Mouse (Mus musculus) left cerebral cortex, adult 8-10 months (tissue): ENCODE results near the gene Gabrb1. TPM values are rescaled to one million over a fixed set of nuclear protein-coding genes. Genes with fewer than 3 reads are reported as not detected.

ENCODE experiments used
- DNase-seq, 2 experiments: peaks; one replicate each; pipeline ENCODE4 v3.0.0; 2022; ENCODE audit warnings: low spot score in 2 of 2
- total RNA-seq, 4 experiments: library from RNA; stranded (reverse); gene quantifications; 2 replicates each; pipeline ENCODE4 v1.2.4; 2022

Gene Gabrb1
- total RNA-seq, 4 experiments from 2014 or later, result 82.8 to 100 (median 89.7) TPM

DNA sequence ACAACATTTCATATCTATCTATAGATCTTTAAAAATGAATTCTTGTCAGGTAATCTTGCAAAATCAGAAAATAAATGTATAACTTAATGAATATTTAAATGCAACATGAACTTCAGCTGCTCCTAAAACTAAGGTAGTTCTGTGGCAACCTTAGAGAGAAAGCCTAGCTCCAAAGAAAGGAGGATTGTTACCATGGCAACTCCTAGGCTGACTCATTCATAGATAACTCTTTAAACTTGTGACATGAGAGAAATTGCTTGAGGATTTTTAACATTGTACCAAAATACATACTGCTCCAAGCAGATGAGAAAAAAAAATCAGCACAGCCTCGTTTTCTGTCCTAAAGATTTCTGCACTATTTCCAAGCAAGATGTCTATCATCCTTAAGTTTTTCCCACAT, 171.1 kb downstream of the Gabrb1 start:
- peak in 1 of 2 experiments; percentile 23 for DNase-seq

- no peak for DNase-seq
Measured at GRCm38 (mm10) chr5:71830342-71830741, 172.4 kb downstream of the Gabrb1 start.

DNA sequence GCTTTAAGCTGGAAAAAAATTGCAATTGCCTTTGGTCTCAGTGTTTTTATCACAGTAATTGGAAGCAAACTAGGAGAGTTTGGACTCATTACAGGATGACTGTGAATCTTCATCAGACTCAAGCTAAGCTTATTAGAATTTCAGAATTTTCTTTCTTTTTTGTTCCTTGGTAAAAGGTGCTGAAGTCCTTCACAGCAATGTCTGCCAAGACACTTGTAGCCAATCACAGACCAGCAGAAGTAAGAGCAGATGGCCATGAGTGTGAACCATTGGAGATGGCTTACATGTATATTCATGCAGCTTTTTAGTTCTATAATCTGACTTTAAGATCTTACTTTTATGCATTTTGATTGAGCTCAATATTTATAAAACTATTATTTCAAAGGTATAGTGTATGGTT, 184.3 kb downstream of the Gabrb1 start:
- no peak for DNase-seq

- DNase-seq, result peak in 1 of 2 experiments; percentile 8
Measured at GRCm38 (mm10) chr5:71898214-71898613, 240.3 kb downstream of the Gabrb1 start.

DNA sequence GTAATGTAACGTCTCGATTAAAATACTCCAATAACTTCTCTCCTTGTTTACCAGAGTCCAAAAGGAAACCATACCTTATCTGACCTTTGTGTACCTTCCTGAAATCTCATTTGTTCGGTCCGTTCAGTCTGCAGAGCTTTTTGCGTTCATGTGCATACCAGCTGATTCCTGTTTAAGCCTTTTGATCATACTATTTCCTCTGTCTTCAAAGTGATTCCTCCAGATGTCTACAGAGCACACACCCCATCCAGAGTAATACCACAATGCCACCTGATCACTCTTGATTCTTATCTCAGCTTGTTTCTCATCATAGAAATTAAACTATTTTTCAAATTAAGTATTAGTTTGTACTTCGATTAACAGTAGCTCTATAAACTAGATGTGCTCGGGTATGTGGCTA, 245.5 kb downstream of the Gabrb1 start:
- DNase-seq, result no peak

- DNase-seq, result no peak
Measured at GRCm38 (mm10) chr5:71914028-71914427, 256.1 kb downstream of the Gabrb1 start.

- DNase-seq, result no peak
Measured at GRCm38 (mm10) chr5:71915711-71916110, 257.8 kb downstream of the Gabrb1 start.

DNA sequence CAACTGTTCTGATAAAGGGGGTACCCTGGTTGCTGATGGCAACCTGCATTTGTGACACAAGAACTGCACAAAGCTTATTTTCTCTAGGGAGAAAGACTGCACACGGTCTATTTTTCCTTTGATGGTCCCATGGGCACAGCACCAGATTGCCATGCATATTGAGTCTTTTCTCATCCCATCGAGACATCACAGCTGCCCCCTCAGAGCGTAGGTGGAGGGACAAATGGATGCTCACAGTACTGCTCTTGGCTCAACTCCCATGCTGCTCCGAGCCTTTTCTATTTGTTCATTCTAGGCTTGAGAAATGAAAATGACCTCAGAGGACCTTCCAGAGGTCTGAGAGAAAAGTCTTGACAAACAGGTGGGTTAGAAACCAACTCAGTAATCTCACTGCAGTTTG, 259.3 kb downstream of the Gabrb1 start:
- DNase-seq, result peak; percentile 18 to 89

DNA sequence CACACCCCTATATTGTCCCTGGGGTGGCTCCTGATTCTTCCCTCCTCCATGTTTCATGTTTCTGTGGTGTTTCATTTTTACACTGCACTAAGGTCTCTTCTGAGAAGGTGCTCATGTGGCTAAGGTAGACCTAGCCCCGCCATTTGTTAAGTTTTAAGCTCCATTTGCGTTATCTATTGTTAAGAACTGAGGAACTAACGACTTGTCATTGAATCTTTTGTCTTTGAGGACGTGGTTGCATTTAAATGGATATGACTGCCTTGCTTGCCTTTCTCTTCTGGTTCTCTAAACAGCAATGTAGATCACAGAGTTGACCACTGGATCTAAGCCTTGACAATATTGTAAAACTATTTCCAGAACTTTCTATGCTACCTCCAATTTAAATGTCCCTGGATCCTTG, 265.7 kb downstream of the Gabrb1 start:
- no peak for DNase-seq

DNA sequence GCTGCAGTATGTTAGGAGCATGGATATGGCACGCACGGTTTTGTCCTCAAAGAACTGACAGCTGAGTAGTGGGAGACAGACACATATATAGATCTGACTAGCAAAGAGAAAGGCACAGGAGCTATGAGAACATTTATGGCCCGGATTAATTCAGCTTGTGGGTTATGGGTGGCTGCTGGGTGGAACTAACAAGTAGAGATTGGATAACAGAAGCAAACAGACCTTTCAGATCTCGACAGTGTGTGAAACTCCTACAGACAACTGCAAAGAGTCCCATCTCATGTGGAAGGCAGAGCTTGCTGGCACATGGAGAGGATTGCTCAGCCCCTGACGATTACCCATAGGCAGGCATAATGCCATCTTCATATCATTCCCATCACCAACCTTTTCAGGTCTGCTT, 268.4 kb downstream of the Gabrb1 start:
- peak in 1 of 2 experiments; percentile 29 for DNase-seq

- DNase-seq, result no peak
Measured at GRCm38 (mm10) chr5:71930036-71930435, 272.1 kb downstream of the Gabrb1 start.

GRCm38 (mm10) chr5:71951398-71951797, 293.5 kb downstream of the Gabrb1 start:
- no peak for DNase-seq

DNA sequence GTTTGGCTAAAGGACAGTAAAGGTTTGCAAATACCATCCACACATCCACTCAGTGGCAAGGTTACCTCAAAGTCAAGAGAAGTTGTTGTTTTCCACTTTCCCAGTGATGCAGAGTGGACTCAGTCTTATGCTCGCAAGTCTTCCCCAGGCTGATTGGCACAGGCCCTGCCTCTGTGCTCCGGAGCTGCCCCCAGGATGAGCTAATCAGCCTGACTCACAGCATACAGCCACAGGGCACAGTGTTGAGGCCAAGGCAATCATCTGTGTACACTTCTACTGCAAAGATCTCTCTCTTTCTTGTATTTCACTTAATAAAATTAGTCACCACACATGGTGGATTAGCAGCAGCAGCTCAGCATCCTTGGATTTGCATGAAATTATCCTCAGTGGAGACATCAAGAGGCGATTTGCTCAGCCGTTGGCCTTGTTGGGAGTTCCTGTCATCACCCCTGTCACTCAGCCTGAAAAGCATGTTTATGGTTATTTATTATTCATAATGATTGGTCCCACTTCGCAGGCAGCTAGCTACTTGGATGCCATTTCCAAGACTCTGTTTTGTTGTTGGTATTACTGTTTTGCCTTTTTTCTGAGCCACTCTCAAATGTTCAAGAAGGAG, 297.3 kb downstream of the Gabrb1 start:
- no peak for DNase-seq

DNA sequence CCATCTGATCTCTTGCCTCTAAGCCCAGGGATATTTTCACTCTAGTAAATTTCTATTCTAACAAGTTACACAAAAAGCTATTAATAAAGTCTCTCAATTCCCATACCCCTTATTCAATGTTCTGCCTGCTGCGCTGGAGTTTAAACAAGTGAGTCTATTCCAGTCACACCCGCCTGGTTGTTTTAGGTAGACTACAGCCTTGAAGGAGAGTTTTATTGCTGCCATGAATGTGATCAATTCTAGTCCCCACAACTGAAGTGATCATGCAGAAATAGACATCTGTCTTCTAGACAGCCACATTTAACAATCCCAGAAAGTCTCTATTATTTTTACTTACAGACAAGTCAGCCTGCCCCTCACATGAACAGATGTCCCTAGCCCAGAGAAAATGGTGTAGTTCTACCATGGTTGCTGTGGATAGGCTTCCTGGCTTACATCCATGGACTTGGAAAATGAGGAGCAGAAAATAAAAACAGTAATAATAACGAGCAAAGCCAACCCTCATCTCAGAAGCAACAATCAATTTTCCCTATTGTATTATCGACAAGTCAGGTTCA, 307.0 kb downstream of the Gabrb1 start:
- DNase-seq, result no peak

GRCm38 (mm10) chr5:71965529-71965928, 307.6 kb downstream of the Gabrb1 start:
- no peak for DNase-seq

DNA sequence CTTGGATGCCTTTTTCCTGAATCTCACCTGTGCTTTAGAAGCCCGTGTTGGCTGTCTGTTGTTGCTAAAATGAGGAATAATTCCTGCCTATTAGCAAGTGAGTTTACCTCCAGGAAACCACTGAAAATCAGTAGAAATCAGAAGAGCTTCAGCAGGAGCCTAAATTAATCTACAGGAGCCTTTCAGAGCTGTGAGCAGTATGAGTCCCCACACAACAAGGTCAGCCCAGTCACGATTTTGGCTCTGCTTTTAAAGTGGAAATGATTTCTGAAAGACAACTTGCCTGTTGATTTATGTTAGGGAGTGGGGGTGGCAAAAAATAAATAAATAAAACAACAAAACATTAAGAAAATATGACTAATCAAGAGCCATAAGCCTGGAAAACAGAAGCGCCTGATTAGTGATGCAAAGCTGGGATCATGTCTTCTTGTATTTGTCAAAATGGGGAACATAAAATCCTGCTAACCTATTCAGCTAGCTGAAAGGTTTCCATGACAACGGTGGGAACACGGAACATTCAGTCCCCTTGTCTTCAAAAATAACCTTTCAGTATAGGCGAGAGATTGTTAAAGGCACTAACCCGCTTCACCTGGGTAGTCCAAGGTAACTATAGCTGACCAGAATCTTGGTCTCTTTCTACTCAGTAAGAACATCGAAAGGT, 312.4 kb downstream of the Gabrb1 start:
- DNase-seq, result no peak

DNA sequence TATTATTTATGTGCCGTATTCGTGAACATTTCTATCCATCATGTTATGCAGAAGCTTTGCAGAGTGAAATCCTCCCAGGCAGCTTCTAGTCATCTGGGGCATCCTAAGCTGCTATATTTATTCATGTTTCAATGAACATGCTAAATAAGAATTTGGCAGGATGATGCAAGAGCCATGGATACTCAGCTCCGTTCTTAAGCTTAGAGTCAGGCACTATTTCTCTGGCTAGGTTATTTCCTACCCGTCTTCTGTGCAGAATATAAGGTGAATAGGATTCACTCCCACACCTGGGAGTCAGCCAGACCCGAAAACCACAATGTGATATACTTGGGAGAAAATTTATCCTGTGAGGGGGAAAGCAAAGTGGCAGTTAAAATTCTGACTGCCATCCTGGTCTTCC, 314.9 kb downstream of the Gabrb1 start:
- peak in 1 of 2 experiments; percentile 46 for DNase-seq

- no peak for DNase-seq
Measured at GRCm38 (mm10) chr5:71976133-71976532, 318.2 kb downstream of the Gabrb1 start.

GRCm38 (mm10) chr5:71976571-71977061, 318.7 kb downstream of the Gabrb1 start:
- peak in 1 of 2 experiments; percentile 73 for DNase-seq

DNA sequence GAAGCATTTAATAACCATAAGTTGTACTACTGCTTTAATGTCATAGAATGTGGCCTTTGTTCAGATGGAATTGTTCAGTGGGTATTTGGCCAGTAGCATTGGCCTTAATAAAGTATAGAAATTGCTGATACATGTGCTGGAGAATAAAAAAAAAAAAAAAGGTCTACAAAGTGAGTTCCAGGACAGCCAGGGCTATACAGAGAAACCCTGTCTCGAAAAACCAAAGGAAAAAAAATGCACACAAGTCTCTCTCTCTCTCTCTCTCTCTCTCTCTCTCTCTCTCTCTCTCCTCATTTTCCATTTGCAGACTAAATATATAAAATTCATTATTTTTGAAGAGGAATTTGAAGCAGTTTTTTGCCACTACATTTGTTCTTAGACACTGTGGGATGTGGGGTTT, 328.6 kb downstream of the Gabrb1 start:
- no peak for DNase-seq

DNA sequence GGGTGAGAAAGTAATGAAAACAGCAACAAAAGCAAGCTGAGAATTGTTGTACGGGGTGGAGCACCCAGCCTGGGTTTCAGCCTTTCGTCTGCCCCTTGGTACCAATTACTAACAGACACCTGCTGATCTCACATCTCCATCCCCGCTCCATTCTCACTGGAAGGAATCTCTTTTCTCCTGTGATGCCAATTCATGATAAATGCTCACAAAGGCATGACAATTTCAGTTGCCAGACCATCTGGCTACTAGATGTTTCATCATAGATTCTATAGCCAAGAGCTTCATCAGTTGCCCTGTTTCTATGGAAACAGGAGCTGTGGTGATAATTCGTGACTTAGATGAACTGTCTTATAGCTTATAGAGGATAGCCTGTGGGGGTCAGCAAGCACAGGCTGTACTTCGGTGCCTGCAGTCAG, 329.1 kb downstream of the Gabrb1 start:
- peak in 1 of 2 experiments; percentile 63 for DNase-seq

- DNase-seq, result no peak
Measured at GRCm38 (mm10) chr5:71999466-71999865, 341.6 kb downstream of the Gabrb1 start.
